Mouse (Mus musculus): ENCODE data around the gene Glyat.

Glyat gene

GRCm38 (mm10) chr19:12684638-12685037 is 51.5 kb downstream of the Glyat start:
- DNase-seq (ENCODE audit: low read depth, low spot score): no peak

- no peak for DNase-seq (ENCODE audit: low read depth, low spot score)
Observed at GRCm38 (mm10) chr19:12685231-12685630, 52.1 kb downstream of the Glyat start.

- no peak for DNase-seq (ENCODE audit: low read depth, low spot score)
Observed at GRCm38 (mm10) chr19:12695590-12695989, 62.5 kb downstream of the Glyat start, which contains the start of gene Keg1. Keg1 (plus strand) TSS chr19:12695786.

GRCm38 (mm10) chr19:12696221-12696620 is 63.1 kb downstream of the Glyat start:
- DNase-seq (ENCODE audit: low read depth, low spot score): no peak

All from 3T3-L1 (cell line).